Mouse (Mus musculus): ENCODE results near the gene Sfta2. TPM values are rescaled to one million over a fixed set of nuclear protein-coding genes. Genes with fewer than 3 reads are reported as not detected.

The Sfta2 gene
- polyA plus RNA-seq, 1 experiment from 2014 or later: not detected

- ATAC-seq: no peak
- H3K4me1 ChIP-seq (ENCODE audit: control insufficient read depth, insufficient read depth, low read length): no peaks in the 10 kb centered on the region
- H3K4me2 ChIP-seq (ENCODE audit: low read length): no peak overlapping the region
- H3K4me3 ChIP-seq (ENCODE audit: low read depth, low read length): no peak overlapping the region
- no peak overlapping the region for H3K9ac ChIP-seq (ENCODE audit: low read depth, low read length)
- no peaks in the 10 kb centered on the region for H3K9me3 ChIP-seq (replicated peaks; ENCODE audit: control insufficient read depth, low read length, poor library complexity, severe bottlenecking)
- H3K27ac ChIP-seq (ENCODE audit: low read length): no peak overlapping the region
- H3K27me3 ChIP-seq (ENCODE audit: control insufficient read depth, insufficient read depth, low read depth, low read length): no peaks in the 10 kb centered on the region
- 81% methylated on average over 2 of the region's 2 CpGs for WGBS
- H3K36me3 ChIP-seq (ENCODE audit: control insufficient read depth, insufficient read depth, low read length): peaks cover 14% of the 10 kb centered on the region; the same call in 1 of the 2 replicates
These were observed 51.7 kb downstream of the Sfta2 start for GRCm38 (mm10) chr17:35653086-35653485.

GRCm38 (mm10) chr17:35665957-35666515 lies 64.7 kb downstream of the Sfta2 start:
- ATAC-seq: no peak
- Histone ChIP-seq H3K27me3 (ENCODE audit: control insufficient read depth, insufficient read depth, low read depth, low read length) (no peaks in the 10 kb centered on the region), H3K9ac (ENCODE audit: low read depth, low read length) (no peak overlapping the region), H3K27ac (ENCODE audit: low read length) (no peak overlapping the region), H3K4me2 (ENCODE audit: low read length) (no peak overlapping the region), H3K4me3 (ENCODE audit: low read depth, low read length) (no peak overlapping the region), H3K9me3 (replicated peaks; ENCODE audit: control insufficient read depth, low read length, poor library complexity, severe bottlenecking) (no peaks in the 10 kb centered on the region), H3K36me3 (ENCODE audit: control insufficient read depth, insufficient read depth, low read length) (peaks cover 12% of the 10 kb centered on the region; the same call in 1 of the 2 replicates), H3K4me1 (ENCODE audit: control insufficient read depth, insufficient read depth, low read length) (peaks cover 12% of the 10 kb centered on the region)
- WGBS: 77% methylated on average over 17 of the region's 17 CpGs

GRCm38 (mm10) chr17:35666851-35667256 lies 65.5 kb downstream of the Sfta2 start:
- no peaks in the 10 kb centered on the region for H3K27me3 ChIP-seq (ENCODE audit: control insufficient read depth, insufficient read depth, low read depth, low read length)
- H3K9ac ChIP-seq (ENCODE audit: low read depth, low read length): peak overlapping the region; percentile 86
- H3K4me1 ChIP-seq (ENCODE audit: control insufficient read depth, insufficient read depth, low read length): peaks cover 12% of the 10 kb centered on the region
- peak overlapping the region; percentile 81 for H3K4me2 ChIP-seq (ENCODE audit: low read length)
- H3K27ac ChIP-seq (ENCODE audit: low read length): peak overlapping the region; percentile 87
- no peak; the same call in none of the 2 replicates for ATAC-seq
- no peaks in the 10 kb centered on the region for H3K9me3 ChIP-seq (replicated peaks; ENCODE audit: control insufficient read depth, low read length, poor library complexity, severe bottlenecking)
- peak overlapping the region; percentile 55 for H3K4me3 ChIP-seq (ENCODE audit: low read depth, low read length)
- peaks cover 4% of the 10 kb centered on the region; the same call in 1 of the 2 replicates for H3K36me3 ChIP-seq (ENCODE audit: control insufficient read depth, insufficient read depth, low read length)
- WGBS: 6% methylated on average over 13 of the region's 13 CpGs

- Histone ChIP-seq H3K4me2 (ENCODE audit: low read length) (peak within 1 kb of the TSS; percentile 81), H3K9me3 (replicated peaks; ENCODE audit: control insufficient read depth, low read length, poor library complexity, severe bottlenecking) (no peaks in the 10 kb centered on the region), H3K27me3 (ENCODE audit: control insufficient read depth, insufficient read depth, low read depth, low read length) (no peaks in the 10 kb centered on the region), H3K4me3 (ENCODE audit: low read depth, low read length) (peak within 1 kb of the TSS; percentile 55), H3K4me1 (ENCODE audit: control insufficient read depth, insufficient read depth, low read length) (peaks cover 12% of the 10 kb centered on the region), H3K9ac (ENCODE audit: low read depth, low read length) (peak within 1 kb of the TSS; percentile 86), H3K27ac (ENCODE audit: low read length) (peak within 1 kb of the TSS; percentile 87), H3K36me3 (ENCODE audit: control insufficient read depth, insufficient read depth, low read length) (0 out of 2 replicates have a peak, but pooled peaks cover 3% of the 10 kb centered on the region)
- ATAC-seq: peak; percentile 91
- under 1% methylated on average over 61 of the region's 61 CpGs for WGBS
These were observed 66.2 kb downstream of the Sfta2 start, which contains the start of gene Vars2 for GRCm38 (mm10) chr17:35667334-35668065. Vars2 (minus strand) TSS chr17:35667592.

- 93% methylated on average over 9 of the region's 9 CpGs for WGBS
These were observed 68.4 kb downstream of the Sfta2 start for GRCm38 (mm10) chr17:35669731-35670130.

GRCm38 (mm10) chr17:35671846-35672245 lies 70.5 kb downstream of the Sfta2 start:
- ATAC-seq: no peak
- 88% methylated on average over 6 of the region's 6 CpGs for WGBS

More at GRCm38 (mm10) chr17:35669731-35670130, 68.4 kb downstream of the Sfta2 start:
- Histone ChIP-seq H3K4me3 (ENCODE audit: low read depth, low read length) (no peak overlapping the region), H3K27me3 (ENCODE audit: control insufficient read depth, insufficient read depth, low read depth, low read length) (no peaks in the 10 kb centered on the region), H3K9ac (ENCODE audit: low read depth, low read length) (no peak overlapping the region), H3K36me3 (ENCODE audit: control insufficient read depth, insufficient read depth, low read length) (no peaks in the 10 kb centered on the region), H3K27ac (ENCODE audit: low read length) (no peak overlapping the region), H3K9me3 (replicated peaks; ENCODE audit: control insufficient read depth, low read length, poor library complexity, severe bottlenecking) (no peaks in the 10 kb centered on the region), H3K4me1 (ENCODE audit: control insufficient read depth, insufficient read depth, low read length) (peaks cover 19% of the 10 kb centered on the region), H3K4me2 (ENCODE audit: low read length) (no peak overlapping the region)
- no peak for ATAC-seq

GRCm38 (mm10) chr17:35672527-35672926 lies 71.2 kb downstream of the Sfta2 start:
- no peak for ATAC-seq
- no peak overlapping the region for H3K4me3 ChIP-seq (ENCODE audit: low read depth, low read length)
- H3K9ac ChIP-seq (ENCODE audit: low read depth, low read length): no peak overlapping the region
- H3K36me3 ChIP-seq (ENCODE audit: control insufficient read depth, insufficient read depth, low read length): no peaks in the 10 kb centered on the region
- no peaks in the 10 kb centered on the region for H3K27me3 ChIP-seq (ENCODE audit: control insufficient read depth, insufficient read depth, low read depth, low read length)
- H3K27ac ChIP-seq (ENCODE audit: low read length): no peak overlapping the region
- no peaks in the 10 kb centered on the region for H3K9me3 ChIP-seq (replicated peaks; ENCODE audit: control insufficient read depth, low read length, poor library complexity, severe bottlenecking)
- whole genome bisulfite sequencing: 92% methylated on average over 6 of the region's 6 CpGs
- peaks cover 14% of the 10 kb centered on the region for H3K4me1 ChIP-seq (ENCODE audit: control insufficient read depth, insufficient read depth, low read length)
- H3K4me2 ChIP-seq (ENCODE audit: low read length): no peak overlapping the region

More at GRCm38 (mm10) chr17:35671846-35672245, 70.5 kb downstream of the Sfta2 start:
- H3K27me3 ChIP-seq (ENCODE audit: control insufficient read depth, insufficient read depth, low read depth, low read length): no peaks in the 10 kb centered on the region
- H3K27ac ChIP-seq (ENCODE audit: low read length): no peak overlapping the region
- no peak overlapping the region for H3K4me3 ChIP-seq (ENCODE audit: low read depth, low read length)
- no peaks in the 10 kb centered on the region for H3K9me3 ChIP-seq (replicated peaks; ENCODE audit: control insufficient read depth, low read length, poor library complexity, severe bottlenecking)
- H3K9ac ChIP-seq (ENCODE audit: low read depth, low read length): no peak overlapping the region
- peaks cover 14% of the 10 kb centered on the region for H3K4me1 ChIP-seq (ENCODE audit: control insufficient read depth, insufficient read depth, low read length)
- no peak overlapping the region for H3K4me2 ChIP-seq (ENCODE audit: low read length)
- no peaks in the 10 kb centered on the region for H3K36me3 ChIP-seq (ENCODE audit: control insufficient read depth, insufficient read depth, low read length)

- ATAC-seq: peak; percentile 97
- peaks cover 7% of the 10 kb centered on the region for H3K4me1 ChIP-seq (ENCODE audit: control insufficient read depth, insufficient read depth, low read length)
- 2% methylated on average over 23 of the region's 23 CpGs for WGBS
- H3K27me3 ChIP-seq (ENCODE audit: control insufficient read depth, insufficient read depth, low read depth, low read length): no peaks in the 10 kb centered on the region
- H3K36me3 ChIP-seq (ENCODE audit: control insufficient read depth, insufficient read depth, low read length): no peaks in the 10 kb centered on the region
- H3K9me3 ChIP-seq (replicated peaks; ENCODE audit: control insufficient read depth, low read length, poor library complexity, severe bottlenecking): no peaks in the 10 kb centered on the region
- H3K27ac ChIP-seq (ENCODE audit: low read length): peak within 1 kb of the TSS; percentile 63
- peak within 1 kb of the TSS; percentile 95 for H3K4me2 ChIP-seq (ENCODE audit: low read length)
- H3K4me3 ChIP-seq (ENCODE audit: low read depth, low read length): peak within 1 kb of the TSS; percentile 73
- peak within 1 kb of the TSS; percentile 88 for H3K9ac ChIP-seq (ENCODE audit: low read depth, low read length)
These were observed 72.2 kb downstream of the Sfta2 start, which contains the start of gene Gtf2h4 for GRCm38 (mm10) chr17:35673416-35674035. Gtf2h4 (minus strand) TSS chr17:35673739.

Measured in midbrain, embryonic 16.5 days (tissue).